Mouse (Mus musculus) stomach, embryonic 16.5 days (tissue): ENCODE data around the gene Slc4a1. TPM values are rescaled to one million over a fixed set of nuclear protein-coding genes. Genes with fewer than 3 reads are reported as not detected.

Experiments used
- ATAC-seq: fragments of 200-750 bp; cut with Nextera tagmentation; 2 replicates; pipeline ENCODE4 v1.8.0; 2017; ENCODE audit warnings: moderate number of reproducible peaks, moderate TSS enrichment; ENCODE audit not compliant: insufficient read depth, low FRiP score
- H3K27ac ChIP-seq: fragments of 300-500 bp; sonication (generic); 2 replicates; pipeline ENCODE4 v1.5.1; 2014; ENCODE audit warnings: low read length
- H3K27me3 ChIP-seq: fragments of 300-500 bp; sonication (generic); 2 replicates; pipeline ENCODE4 v1.6.1; 2014; ENCODE audit warnings: low read length, control low read depth, mixed read lengths; ENCODE audit not compliant: control insufficient read depth, insufficient read depth
- H3K36me3 ChIP-seq: fragments of 300-500 bp; sonication (generic); 2 replicates; pipeline ENCODE4 v1.6.1; 2014; ENCODE audit warnings: low read length; ENCODE audit not compliant: control insufficient read depth, insufficient read depth
- H3K4me1 ChIP-seq: fragments of 300-500 bp; sonication (generic); 2 replicates; pipeline ENCODE4 v1.6.1; 2014; ENCODE audit warnings: low read length, control low read depth, mixed read lengths; ENCODE audit not compliant: control insufficient read depth, insufficient read depth
- H3K4me2 ChIP-seq: fragments of 300-500 bp; sonication (generic); 2 replicates; pipeline ENCODE4 v1.6.1; 2014; ENCODE audit warnings: low read depth, low read length, mixed read lengths
- H3K4me3 ChIP-seq: fragments of 300-500 bp; sonication (generic); replicated peaks from 2 replicates; pipeline ENCODE4 v1.5.1; 2014; ENCODE audit warnings: mild to moderate bottlenecking, low read length
- H3K9ac ChIP-seq: fragments of 300-500 bp; sonication (generic); 2 replicates; pipeline ENCODE4 v1.6.1; 2014; ENCODE audit warnings: low read length
- H3K9me3 ChIP-seq: fragments of 300-500 bp; sonication (generic); replicated peaks from 2 replicates; pipeline ENCODE4 v1.6.1; 2016; ENCODE audit warnings: low read length, control low read depth; ENCODE audit not compliant: control insufficient read depth
- WGBS: fragments of 180-500 bp; shearing (Covaris S2); extraction: QIAGEN DNeasy Blood & Tissue Kit; methylation state at CpG from one replicate; pipeline ENCODE4 v1.1.7; 2014; 5-methylcytosine and 5-hydroxymethylcytosine counted together
- polyA plus RNA-seq: library from polyadenylated mRNA; unstranded; fragments of >200 nt; fragmentation: Nextera tagmentation; extraction: Ambion mirVana; gene quantifications from 2 replicates; pipeline ENCODE4 v1.2.1, GENCODE M21; 2015

Slc4a1 gene
- polyA plus RNA-seq, 1 experiment from 2014 or later = 47.2 TPM

DNA sequence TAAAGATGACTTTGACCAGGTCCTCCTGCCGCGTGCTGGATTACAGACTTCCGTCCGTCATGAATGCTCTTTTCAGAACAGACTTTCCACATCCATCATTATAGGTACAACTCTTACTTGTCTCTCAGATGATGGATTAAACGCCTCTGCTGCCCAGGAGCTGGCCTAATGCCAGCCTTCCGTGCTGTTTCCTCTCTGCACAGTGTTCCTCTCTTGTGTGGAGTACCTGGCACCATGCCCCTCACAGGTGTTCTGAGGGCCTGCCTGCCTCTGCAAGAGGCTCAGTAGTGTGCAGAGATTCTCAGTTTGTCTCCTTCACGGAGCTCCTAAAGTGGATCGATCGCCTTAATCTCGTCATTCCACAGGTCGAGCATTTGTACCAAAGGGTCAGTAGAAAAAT, 26.8 kb downstream of the Slc4a1 start:
- ATAC-seq = no peak
- no peak overlapping the region for H3K27ac ChIP-seq
- H3K4me2 ChIP-seq = no peak overlapping the region
- 62% methylated on average over 11 of the region's 11 CpGs for WGBS
- H3K36me3 ChIP-seq = no peaks in the 10 kb centered on the region
- no peaks in the 10 kb centered on the region for H3K27me3 ChIP-seq
- no peak overlapping the region for H3K4me3 ChIP-seq
- no peaks in the 10 kb centered on the region for H3K9me3 ChIP-seq
- no peak overlapping the region for H3K9ac ChIP-seq
- no peaks in the 10 kb centered on the region for H3K4me1 ChIP-seq

GRCm38 (mm10) chr11:102338561-102338960, 27.4 kb downstream of the Slc4a1 start:
- no peaks in the 10 kb centered on the region for H3K36me3 ChIP-seq
- WGBS = 26% methylated on average over 3 of the region's 3 CpGs
- no peak overlapping the region for H3K9ac ChIP-seq
- no peak overlapping the region for H3K4me2 ChIP-seq
- H3K4me1 ChIP-seq = no peaks in the 10 kb centered on the region
- H3K27me3 ChIP-seq = no peaks in the 10 kb centered on the region
- H3K4me3 ChIP-seq = no peak overlapping the region
- H3K9me3 ChIP-seq = no peaks in the 10 kb centered on the region
- no peak for ATAC-seq
- H3K27ac ChIP-seq = no peak overlapping the region

DNA sequence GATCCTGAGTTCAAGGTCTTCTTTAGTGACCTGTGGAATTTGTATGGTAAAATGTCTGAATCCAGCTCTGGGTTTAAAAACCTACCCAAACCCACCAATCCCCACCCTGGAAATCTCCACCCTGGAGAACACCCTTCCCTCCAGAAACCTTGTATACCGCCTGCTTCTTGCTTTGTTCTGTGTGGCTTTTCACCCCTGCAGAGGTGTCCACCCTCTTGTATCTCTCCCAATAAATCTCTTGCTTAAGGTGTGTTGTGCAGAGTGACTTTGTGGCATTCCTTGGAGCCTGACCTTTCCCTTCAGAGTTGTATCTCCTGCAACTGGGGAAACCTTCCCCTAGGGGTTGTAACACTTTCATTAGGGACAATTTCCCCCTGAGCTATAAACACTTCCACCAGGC, 28.1 kb downstream of the Slc4a1 start:
- Histone ChIP-seq H3K27ac (no peak overlapping the region), H3K27me3 (no peaks in the 10 kb centered on the region), H3K4me3 (no peak overlapping the region), H3K36me3 (no peaks in the 10 kb centered on the region), H3K9me3 (no peaks in the 10 kb centered on the region), H3K4me1 (no peaks in the 10 kb centered on the region), H3K4me2 (no peak overlapping the region), H3K9ac (no peak overlapping the region)
- 71% methylated on average over 1 of the region's 1 CpGs for WGBS
- ATAC-seq = no peak

GRCm38 (mm10) chr11:102336191-102336590, 29.8 kb downstream of the Slc4a1 start:
- Histone ChIP-seq H3K9ac (no peak overlapping the region), H3K27ac (no peak overlapping the region), H3K27me3 (no peaks in the 10 kb centered on the region), H3K4me1 (no peaks in the 10 kb centered on the region), H3K4me2 (no peak overlapping the region), H3K36me3 (no peaks in the 10 kb centered on the region), H3K9me3 (no peaks in the 10 kb centered on the region), H3K4me3 (no peak overlapping the region)
- WGBS = 80% methylated on average over 1 of the region's 1 CpGs
- no peak for ATAC-seq

- no peaks in the 10 kb centered on the region for H3K36me3 ChIP-seq
- WGBS = 24% methylated on average over 9 of the region's 9 CpGs
- H3K4me3 ChIP-seq = no peak overlapping the region
- peak overlapping the region; percentile 33; the same call in 1 of the 2 replicates for H3K27ac ChIP-seq
- no peaks in the 10 kb centered on the region for H3K9me3 ChIP-seq
- peak overlapping the region; percentile 33 for H3K9ac ChIP-seq
- H3K4me1 ChIP-seq = no peaks in the 10 kb centered on the region
- no peak for ATAC-seq
- no peak overlapping the region for H3K4me2 ChIP-seq
- H3K27me3 ChIP-seq = no peaks in the 10 kb centered on the region
Measured at GRCm38 (mm10) chr11:102334973-102335700, 30.9 kb downstream of the Slc4a1 start.

DNA sequence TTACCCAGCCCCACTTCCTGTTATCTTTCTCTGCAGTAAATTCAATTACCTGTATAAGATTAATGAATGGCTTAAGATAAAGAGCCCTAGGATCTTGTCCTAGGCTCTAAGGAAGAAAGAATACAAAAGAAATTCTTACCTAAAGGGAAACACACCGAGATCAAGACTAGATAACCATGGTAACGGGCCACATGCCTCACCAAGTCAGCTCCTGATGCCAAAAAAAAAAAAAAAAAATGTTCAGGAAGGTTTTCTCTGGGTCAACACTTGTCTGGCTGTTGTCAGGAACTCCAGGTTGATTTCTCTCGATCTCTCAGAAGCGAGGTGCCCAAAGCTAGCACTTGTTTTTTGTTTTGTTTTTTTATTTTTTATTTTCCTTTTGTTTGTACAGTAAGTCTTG, 32.0 kb downstream of the Slc4a1 start:
- H3K27ac ChIP-seq = no peak overlapping the region
- H3K9ac ChIP-seq = no peak overlapping the region
- H3K27me3 ChIP-seq = no peaks in the 10 kb centered on the region
- no peaks in the 10 kb centered on the region for H3K9me3 ChIP-seq
- no peaks in the 10 kb centered on the region for H3K4me1 ChIP-seq
- 40% methylated on average over 4 of the region's 4 CpGs for WGBS
- H3K4me3 ChIP-seq = no peak overlapping the region
- no peak for ATAC-seq
- H3K4me2 ChIP-seq = no peak overlapping the region
- H3K36me3 ChIP-seq = no peaks in the 10 kb centered on the region

- Histone ChIP-seq H3K27ac (no peak overlapping the region), H3K4me3 (no peak overlapping the region), H3K4me1 (no peaks in the 10 kb centered on the region), H3K4me2 (no peak overlapping the region), H3K9me3 (no peaks in the 10 kb centered on the region), H3K27me3 (no peaks in the 10 kb centered on the region), H3K36me3 (no peaks in the 10 kb centered on the region), H3K9ac (no peak overlapping the region)
- no peak for ATAC-seq
Measured at GRCm38 (mm10) chr11:102333061-102333460, 32.9 kb downstream of the Slc4a1 start.

DNA sequence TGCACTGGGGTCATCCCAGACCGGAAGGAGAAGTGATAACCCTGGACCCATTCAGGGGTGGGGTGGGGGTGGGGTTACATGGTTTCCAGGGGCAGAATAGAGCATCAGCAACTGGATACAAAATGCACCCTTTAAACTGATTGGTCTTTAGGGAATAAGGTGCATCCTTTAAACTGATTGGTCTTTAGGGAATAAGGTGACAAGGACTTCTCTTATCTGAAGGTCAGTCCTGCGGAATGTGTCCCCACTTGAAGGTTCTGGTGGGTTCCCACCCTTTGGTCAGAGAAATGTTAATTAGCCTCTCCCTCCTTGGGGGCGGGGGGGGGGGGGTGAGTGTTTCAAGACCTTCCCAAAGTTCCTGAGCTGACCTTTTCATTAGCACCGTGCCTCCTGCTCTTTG, 34.2 kb downstream of the Slc4a1 start:
- WGBS = 40% methylated on average over 4 of the region's 4 CpGs
- H3K4me2 ChIP-seq = no peak overlapping the region
- H3K4me3 ChIP-seq = no peak overlapping the region
- H3K9me3 ChIP-seq = no peaks in the 10 kb centered on the region
- no peak for ATAC-seq
- H3K27me3 ChIP-seq = no peaks in the 10 kb centered on the region
- H3K4me1 ChIP-seq = no peaks in the 10 kb centered on the region
- no peak overlapping the region for H3K27ac ChIP-seq
- no peaks in the 10 kb centered on the region for H3K36me3 ChIP-seq
- no peak overlapping the region for H3K9ac ChIP-seq

GRCm38 (mm10) chr11:102330039-102330438, 36.0 kb downstream of the Slc4a1 start:
- ATAC-seq = no peak
- Histone ChIP-seq H3K27me3 (no peaks in the 10 kb centered on the region), H3K9me3 (no peaks in the 10 kb centered on the region), H3K4me1 (no peaks in the 10 kb centered on the region), H3K4me3 (no peak overlapping the region), H3K4me2 (no peak overlapping the region), H3K27ac (no peak overlapping the region), H3K36me3 (no peaks in the 10 kb centered on the region), H3K9ac (no peak overlapping the region)
- 76% methylated on average over 3 of the region's 3 CpGs for WGBS
